Mouse (Mus musculus) megakaryocyte, adult 5-6 weeks (primary cell): Measurements from ENCODE around the gene Osgin1. TPM values are rescaled to one million over a fixed set of nuclear protein-coding genes. Genes with fewer than 3 reads are reported as not detected.

Experiments used
- ATAC-seq: 2 replicates; pipeline ENCODE4 v1.8.0; 2016; ENCODE audit warnings: mild to moderate bottlenecking, inconsistent platforms; ENCODE audit not compliant: poor library complexity, severe bottlenecking
- total RNA-seq, 2 experiments: library from RNA; stranded (forward) in 1 of 2; stranded (reverse) in 1 of 2; fragments of 153-499, 151-499 nt in 1 of 2; fragments of 221-1000, 200-1000 nt in 1 of 2; gene quantifications; 2 replicates each; pipeline versions ENCODE4 v1.2.3 to v1.2.4; 2015 to 2017

Osgin1 gene
- total RNA-seq, 2 experiments from 2014 or later = 2.5 to 6.4 TPM

DNA sequence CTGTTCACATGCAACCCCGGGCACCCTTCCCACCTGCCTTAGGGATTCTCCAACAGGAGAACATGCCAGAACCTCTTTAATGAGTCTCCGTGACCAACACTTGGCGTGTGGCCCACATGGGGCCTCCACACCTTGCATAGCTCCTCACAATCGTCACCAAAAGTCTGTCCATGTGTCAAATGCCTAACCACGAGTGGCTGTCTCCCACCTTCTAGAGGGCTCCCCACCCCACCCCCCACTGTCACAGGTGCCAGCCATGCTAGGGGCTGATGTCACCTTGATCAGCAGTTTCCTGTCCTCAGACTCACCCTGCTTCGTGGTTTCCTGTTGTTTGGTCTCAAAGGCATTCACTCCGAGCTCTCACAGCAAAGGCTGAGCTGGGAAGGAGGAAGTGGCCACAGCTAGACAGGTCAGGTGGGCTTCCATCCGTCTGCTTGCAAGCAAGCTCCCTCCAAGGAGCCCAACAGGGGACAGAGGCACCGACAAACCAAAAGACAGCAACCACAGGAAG is 10.2 kb upstream of the Osgin1 start:
- peak; percentile 70 for ATAC-seq

DNA sequence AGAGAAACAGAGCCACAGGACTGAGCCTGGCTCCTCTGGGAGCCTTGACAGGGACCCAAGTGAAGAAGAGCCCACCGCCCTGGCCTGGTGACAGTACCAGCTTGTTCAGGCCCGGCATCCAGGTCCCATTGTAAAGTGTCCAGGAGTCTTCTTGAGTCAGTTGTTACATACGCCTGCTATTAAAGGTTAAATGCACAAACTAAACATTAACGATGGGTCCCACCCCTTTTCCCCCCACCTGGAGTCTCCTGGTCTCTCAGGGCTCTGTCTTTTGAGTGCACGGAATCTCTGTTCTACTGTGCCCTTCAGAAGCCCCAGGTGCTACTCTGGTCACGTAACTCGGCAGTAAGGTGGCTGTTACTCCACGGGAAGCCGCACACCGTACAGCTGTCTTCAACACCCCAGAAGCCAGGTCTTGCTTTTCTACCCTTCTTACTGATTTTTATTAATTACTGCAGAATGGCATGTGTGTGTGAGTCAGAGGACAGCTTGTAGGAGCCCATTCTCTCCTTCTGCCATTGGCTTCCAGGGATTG is 9.7 kb upstream of the Osgin1 start:
- ATAC-seq = no peak

DNA sequence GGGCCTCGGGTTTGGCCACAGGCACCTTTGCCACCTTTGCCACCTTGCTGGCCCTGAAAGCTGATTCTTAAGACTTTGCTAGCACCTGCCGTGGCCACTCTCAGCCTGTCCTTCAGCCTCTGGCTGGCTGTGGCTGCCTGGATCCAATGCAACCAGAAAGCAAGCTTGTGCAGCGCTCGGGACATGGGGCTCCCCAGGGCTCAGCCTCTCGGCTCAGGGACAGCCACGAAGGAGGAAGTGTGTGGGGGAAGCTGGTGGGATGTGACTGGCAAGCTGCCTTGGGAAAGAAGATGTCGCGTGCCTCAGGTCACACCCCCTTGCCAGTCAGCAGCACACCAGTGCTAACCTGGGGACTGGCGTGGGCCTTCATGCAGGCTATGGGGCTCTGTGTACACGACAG is 9.2 kb upstream of the Osgin1 start:
- peak; percentile 57 for ATAC-seq

DNA sequence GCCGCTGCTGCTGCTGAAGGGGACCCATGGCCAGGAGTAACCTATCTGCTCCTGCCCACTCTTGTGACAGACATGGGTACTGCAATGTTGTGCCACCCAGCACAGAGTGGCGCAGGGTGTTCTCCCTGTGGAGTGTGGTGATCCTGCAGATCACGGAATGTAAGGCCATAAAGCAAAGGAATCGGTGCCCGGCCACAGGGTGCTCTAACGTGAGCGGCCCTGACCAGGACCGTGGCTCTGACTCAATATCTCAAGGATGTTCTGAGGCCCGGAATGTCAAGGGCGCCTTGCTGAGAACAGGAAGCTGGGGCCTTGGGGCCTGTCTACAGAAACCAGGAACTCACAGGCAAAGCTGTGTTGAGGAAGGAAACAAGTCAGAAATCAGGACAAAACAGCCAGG is 8.4 kb upstream of the Osgin1 start:
- ATAC-seq = peak; percentile 45

DNA sequence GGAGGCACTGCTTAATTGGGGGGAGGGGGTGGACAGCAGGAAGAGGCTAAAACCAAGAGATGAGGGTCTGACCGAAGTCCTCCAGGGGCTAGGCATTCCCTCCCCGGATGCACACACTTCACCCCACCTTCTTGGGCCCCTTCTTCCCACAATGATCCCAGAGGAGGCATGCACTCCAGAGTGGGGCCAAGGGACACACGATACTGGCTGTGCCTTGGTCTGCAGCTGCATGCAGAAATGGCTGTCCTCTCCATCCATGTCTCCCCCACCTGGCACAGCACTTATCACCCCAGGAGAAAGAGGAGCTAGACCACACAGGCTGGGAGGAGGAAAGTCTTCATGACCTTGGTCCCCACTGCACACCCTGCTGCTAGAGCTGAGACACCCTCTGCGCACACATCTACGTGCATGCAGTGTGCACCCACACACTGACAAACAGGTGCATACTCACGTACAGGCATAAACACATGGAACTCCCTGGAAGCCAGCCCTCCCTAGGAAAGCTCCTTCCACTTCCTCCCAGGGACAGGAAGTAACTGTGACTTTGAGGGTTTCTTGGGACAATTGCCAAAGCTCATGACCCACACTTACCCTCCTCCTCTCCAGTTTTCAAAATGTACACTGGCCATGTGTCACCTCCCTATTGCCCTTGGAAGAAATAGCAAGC is 7.7 kb upstream of the Osgin1 start:
- ATAC-seq = no peak

DNA sequence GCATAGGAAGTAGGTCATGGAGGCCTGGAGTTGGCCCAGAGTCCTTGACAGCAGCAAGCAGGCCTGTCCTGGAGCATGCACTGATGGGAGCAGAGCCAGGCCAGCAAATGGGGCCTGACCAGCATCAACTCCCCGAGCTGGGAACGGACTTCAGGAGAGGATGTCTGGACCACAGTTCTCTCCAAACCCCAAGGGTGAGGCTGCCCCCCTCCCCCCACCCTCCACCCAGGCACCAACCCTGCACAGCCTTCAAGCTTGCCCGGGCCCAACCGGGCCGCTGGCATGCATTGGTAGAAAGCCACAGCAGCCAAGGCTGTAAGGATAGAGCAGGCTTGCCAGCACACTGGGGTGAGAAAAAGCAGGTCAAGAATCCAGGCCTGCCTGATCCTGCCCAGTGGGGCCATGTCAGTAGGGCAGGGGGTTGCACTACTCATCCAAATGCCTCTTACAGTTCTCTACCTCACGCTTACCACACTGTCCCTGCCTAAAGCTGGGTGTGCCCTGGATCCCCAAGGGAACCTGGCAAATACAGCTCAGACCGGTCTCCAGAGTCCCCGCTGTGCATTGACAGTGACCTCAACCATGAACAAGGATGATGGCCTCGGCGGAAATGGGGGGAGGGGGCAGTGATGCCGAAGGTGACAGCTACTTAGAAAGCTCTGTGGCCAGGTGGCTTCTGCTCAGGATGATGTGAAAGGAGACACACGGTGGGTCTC is 6.1 kb upstream of the Osgin1 start:
- ATAC-seq = no peak

DNA sequence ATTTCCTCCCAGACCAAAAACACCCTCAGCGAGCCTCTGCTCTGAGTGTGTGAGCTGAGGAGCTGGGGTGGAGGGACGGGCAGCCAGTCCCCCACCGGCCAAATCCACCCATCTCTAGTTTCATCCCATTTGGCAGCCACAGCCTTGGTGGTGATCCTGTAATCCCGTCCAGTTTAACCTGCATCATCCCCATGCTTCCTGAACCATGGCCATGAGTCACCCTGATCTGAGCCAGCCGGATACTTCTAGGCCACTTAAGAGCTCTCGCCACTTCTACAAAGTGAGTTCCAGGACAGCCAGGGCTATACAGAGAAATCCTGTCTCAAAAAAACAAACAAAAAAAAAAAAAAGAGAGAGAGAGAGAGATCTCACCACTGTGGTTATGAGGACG is 5.6 kb upstream of the Osgin1 start:
- no peak for ATAC-seq

DNA sequence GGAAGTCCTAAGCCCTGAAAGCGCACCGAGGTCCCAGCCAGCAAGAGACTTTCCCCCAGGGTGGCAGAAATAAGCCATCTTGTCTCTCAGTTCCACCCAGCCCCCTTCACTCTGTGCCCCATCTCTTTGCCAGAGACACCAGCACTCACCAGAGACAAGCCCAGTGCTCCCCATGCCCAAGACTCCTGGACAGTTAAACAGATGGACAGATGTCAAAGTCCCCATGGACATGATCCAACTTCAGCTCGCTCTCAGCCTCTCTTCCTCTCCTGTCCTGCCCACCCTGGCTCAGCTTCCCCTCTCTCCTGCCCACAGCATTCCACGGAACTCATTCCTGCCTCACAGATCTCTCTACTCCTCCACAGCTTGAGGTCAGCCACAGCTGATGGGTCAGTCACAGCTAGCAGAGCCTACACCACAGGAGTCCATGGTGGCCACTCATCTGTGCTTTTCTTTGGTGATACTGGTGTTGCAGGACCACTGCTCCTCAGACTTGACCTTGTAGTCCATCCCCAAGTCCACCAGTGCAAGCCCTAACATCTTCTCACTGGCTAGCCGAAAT is 5.1 kb upstream of the Osgin1 start:
- no peak for ATAC-seq

DNA sequence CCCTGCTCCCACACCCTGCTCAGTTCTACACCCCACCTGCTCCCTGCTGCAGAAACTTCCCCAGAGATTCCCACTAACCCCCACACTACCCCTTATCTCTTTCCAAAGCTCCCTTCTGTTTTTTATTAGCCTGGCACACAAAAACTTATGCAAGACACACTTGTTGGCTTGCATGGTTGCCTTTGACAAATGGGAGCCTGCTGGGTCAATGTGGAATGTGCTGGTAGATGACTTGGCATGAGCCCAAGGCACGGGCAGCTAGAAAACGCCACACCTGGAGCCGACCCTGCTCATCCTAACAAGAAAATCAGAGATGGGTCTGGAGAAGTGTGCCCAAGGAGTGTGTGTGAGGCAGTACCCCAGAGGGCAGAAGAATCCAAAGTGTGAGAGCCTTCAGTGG is 4.4 kb upstream of the Osgin1 start:
- ATAC-seq = no peak

DNA sequence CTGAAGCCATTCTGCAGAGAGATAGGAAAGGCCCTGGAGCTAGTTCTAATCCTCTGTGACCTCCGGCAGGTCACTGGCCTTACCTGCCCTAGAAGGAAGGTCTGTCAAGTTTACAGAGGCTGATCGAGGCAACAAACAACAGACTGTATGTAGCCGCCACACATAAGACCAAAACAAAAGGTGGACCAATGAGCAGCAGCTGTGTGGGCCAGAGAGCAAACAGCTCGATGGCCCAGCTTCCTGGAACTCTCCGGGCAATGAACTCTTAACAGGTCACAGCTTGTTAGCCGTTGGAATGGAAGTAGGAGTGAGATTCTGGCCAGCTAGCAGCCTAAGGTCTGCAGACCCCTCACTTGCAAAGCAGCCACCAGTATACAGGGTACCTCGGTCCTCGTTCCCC is 3.7 kb upstream of the Osgin1 start:
- no peak for ATAC-seq

DNA sequence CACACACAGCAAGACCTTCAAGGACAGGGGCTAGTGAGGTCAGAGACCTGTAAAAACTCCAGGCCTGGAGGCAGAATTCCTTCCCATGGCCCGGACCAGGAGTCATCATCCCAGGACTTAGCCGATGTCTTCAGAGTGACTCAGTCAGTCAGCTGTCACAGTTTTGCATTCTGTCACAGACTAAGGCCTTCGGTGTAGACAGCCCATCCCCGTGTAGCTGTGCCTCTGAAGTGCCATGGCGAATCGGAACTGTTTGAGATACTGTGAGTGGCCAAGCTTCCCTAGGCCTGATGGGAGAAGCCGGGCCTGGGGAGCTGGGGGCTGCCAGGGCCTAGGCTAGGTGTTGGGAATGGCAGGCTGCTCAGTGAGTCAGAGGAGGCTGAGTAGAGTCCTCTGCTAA is 3.2 kb upstream of the Osgin1 start:
- no peak for ATAC-seq

DNA sequence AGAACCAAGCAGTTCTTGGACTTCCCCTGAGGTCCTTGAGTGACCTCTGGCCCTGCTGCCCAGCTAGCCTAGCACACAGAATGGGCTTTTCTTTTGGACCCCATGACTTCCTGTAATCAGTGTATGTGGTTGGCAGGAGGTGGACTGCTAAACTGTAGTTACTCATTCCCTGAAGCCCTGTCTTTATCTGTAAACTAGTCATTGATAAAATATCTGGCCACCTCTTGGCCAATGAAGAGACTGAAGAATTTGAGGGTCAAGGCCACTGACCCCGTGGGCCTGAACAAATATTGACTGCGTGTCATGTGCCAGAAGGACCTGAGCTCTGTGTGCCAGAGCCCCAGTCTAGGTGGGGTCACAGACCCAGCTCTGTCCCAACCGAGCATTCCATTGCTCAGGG is 1.6 kb upstream of the Osgin1 start:
- no peak for ATAC-seq

DNA sequence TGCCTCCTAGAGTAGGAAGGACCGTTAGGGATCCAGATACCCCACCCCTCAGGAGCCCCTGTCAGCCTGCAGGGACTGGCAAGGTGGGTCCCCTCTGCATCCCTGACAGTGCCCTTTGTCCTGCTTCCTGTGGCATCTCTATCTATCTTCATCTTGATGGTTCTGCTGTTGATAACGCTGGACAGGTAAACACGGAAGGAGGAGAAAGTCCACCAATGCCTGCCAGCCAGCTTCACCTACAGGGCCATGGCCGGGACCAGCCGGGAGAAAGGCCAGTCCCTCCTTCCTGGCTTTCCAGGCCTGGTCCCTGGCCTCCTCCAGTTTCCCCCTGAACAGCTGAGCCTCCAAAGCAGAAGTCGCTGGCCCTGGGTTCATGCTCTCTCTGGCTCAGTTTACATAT is 645 bp downstream of the Osgin1 start:
- no peak for ATAC-seq

DNA sequence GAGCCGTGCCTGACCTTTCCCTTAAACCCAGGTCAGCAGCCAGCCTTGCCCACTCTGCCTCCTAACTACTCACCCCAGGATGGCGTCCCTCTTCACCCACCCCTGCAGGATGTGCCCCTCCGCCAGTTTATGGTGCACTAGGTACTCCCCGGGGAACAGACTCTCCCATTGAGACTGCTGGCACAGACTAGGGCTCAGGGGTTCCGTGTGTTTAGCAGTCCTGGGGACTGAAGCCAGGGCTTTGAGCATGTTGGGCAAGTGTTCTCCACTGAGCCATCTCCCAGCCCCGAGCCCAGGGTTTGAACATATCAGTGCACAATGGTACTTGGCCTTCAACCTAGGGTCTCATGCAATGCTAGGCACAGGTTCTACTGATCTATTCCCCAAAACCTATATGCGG is 1.6 kb downstream of the Osgin1 start:
- no peak for ATAC-seq

DNA sequence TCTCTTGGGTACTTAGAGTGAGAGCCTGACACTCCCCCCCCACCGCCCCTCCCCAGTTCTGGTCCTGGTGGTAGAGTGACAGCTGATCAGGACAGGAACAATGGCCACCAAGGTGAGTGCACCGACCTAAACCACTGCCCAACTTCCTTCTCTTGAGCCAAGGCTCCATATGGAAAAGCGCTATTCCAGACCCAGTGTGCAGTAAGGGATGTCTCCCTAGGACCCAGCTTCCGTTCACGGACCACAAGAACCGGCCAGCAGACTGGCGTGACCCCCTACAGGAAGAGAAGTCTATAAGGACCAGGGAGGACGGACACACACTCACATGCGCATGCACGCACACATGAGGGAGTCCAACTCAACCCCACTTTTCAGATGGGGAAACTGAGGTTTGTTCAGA is 2.4 kb downstream of the Osgin1 start:
- ATAC-seq = peak; percentile 4; the same call in 1 of the 2 replicates

DNA sequence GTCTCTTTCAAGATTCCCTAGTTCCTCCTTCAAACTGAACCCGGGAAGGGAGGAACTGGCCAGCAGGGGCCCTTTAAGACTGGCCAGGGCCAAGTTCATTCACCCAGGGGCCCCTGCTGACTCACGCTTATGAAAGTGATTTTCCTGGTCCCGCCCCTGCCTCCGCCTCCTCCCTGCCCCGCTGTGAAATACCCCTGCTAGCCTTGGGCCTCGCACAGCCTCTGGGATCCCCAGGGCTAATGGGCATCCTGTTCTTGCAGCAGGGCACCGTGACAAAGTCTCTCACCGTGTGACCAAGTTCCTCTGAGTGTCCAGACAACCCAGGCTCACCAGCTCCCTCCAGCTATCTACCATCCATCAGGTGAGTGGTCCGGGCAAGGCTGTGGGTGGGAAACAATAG is 3.0 kb downstream of the Osgin1 start:
- ATAC-seq = peak; percentile 86

DNA sequence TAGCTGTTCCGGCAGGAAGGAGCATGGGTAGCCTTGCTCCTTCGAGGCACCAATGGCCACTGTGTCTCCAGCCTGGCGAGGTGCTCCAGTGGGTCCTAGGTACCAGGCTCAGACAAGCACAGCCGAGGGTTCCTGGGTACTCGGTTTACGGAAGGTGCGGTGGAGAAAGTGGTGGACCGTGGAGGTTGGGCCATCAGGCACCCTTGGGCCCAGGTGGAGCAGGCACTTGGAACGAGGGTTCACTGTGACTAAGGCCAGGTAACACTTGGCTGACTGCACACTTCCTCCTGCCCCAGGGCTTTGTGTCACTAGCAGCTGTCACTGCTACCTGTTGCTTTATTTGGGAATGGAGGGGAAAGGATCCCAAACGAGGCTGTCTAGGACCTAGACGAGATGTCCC is 3.6 kb downstream of the Osgin1 start:
- peak; percentile 3; the same call in 1 of the 2 replicates for ATAC-seq

DNA sequence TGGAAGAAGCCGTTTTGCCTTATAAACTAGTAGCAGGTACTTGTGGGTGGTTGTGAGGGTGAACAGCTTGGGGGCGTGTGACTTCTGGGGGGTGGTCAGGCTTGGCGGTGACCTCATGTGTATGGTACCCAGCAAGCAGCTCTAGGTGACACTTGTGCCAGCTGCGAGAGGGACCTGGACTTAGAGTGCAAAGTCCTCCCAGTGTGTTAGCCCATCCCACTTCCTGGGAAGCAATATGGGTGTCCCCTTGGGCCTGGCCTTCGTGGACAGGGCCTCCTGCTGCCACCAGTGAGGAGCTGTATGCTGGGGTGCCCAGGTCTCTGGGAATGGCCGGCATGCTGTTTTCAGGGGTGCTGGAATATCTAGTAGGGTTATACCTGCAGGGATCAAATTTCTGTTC is 5.0 kb downstream of the Osgin1 start:
- ATAC-seq = no peak

DNA sequence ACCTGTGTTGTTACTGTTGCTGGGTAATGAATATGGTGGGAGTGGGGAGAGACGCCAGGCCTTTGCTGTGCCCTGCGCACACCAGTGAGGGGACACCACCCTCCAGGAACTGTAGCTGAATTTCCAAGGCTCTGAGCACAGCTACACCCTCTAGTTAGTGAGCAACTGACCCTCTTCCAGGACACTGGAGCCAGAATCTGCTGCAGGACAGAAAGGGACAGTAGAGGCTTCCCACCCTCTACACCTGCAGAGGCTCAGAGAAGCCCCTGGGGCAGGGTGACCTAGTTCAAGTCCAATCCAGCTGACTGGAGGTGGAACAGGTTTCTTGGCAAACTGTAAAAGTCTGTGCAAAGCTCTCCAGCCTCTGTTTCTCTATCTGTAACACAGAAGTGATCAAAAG is 5.5 kb downstream of the Osgin1 start:
- ATAC-seq = no peak

DNA sequence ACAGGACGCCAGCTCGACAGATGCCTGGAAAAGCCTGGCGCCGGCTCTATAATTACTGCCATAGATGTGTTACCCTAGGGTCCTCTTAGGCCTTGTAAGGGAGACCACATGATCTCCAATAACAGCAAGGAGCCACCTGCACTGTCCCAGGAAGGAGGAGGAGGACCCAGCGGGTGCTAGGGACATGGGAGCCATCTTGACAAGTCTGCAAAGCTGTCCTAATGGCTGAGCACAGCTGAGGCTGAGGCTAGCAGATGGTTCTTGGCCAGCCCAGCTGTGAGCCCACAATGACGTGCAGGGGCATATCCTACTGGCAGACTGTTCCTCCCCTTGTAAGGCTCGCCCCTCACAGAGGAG is 5.9 kb downstream of the Osgin1 start:
- no peak for ATAC-seq

DNA sequence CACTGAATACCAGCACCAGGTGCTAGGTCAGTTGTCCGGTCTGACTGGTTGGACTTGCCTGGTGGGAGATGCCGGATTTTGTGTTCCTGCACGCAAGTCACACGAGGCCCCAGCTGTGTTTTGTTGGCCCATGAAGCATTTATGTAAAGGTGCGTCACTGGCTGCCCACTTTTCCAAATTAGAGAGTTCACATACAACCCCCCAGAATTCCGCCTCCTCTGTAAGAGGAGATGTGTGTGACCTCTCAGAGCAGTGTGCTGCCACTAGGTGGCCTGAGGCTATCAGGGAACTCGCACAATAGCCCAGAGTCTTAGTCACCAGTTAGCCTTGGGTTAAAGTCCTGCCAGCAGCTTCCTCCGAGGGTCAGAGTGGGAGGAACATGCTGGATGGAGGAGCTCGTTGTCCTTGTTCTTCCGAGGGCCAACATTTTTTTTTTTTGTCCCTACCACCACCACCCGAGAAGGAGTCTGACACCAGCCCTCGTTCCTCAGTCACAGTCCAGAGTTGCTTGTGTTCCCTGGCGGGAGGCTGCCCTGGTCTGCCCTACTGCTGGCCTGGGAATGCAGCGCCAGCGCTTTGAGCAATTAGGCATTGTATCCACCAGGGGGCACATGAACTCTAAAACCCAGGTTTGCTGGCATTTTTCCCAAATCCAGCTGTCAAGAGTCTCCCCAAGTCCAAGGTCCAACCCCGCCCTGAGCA is 6.5 kb downstream of the Osgin1 start:
- peak; percentile 20 for ATAC-seq

DNA sequence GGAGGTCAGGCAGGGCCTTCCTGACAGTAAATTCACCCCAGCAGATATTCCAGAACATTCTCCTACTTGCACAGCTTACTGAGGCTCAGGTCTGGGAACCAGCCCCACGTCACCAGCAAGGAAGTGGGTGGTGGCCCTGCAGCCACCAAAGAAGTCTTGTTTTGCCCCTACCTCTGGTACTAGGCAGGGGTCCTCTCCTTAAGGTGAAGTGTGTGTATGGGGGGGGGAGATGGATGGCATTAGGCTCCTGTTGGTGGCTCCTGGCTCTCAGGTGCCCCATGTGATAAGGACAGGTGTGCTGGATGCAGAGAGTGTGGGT is 7.0 kb downstream of the Osgin1 start:
- ATAC-seq = no peak
